Mouse (Mus musculus) stomach, embryonic 16.5 days (tissue): Measurements from ENCODE around the gene Olfr714. TPM values are rescaled to one million over a fixed set of nuclear protein-coding genes. Genes with fewer than 3 reads are reported as not detected.
"Not testable (repeated sequence)": the region's sequence is repeated elsewhere in the genome, so short reads cannot be mapped to it uniquely, and the experiment has no call there.

Experiments
- ATAC-seq: fragments of 200-750 bp; cut with Nextera tagmentation; 2 replicates; pipeline ENCODE4 v1.8.0; 2017; ENCODE audit warnings: moderate number of reproducible peaks, moderate TSS enrichment; ENCODE audit not compliant: insufficient read depth, low FRiP score
- H3K27ac ChIP-seq: fragments of 300-500 bp; sonication (generic); 2 replicates; pipeline ENCODE4 v1.5.1; 2014; ENCODE audit warnings: low read length
- H3K27me3 ChIP-seq: fragments of 300-500 bp; sonication (generic); 2 replicates; pipeline ENCODE4 v1.6.1; 2014; ENCODE audit warnings: low read length, control low read depth, mixed read lengths; ENCODE audit not compliant: control insufficient read depth, insufficient read depth
- H3K36me3 ChIP-seq: fragments of 300-500 bp; sonication (generic); 2 replicates; pipeline ENCODE4 v1.6.1; 2014; ENCODE audit warnings: low read length; ENCODE audit not compliant: control insufficient read depth, insufficient read depth
- H3K4me1 ChIP-seq: fragments of 300-500 bp; sonication (generic); 2 replicates; pipeline ENCODE4 v1.6.1; 2014; ENCODE audit warnings: low read length, control low read depth, mixed read lengths; ENCODE audit not compliant: control insufficient read depth, insufficient read depth
- H3K4me2 ChIP-seq: fragments of 300-500 bp; sonication (generic); 2 replicates; pipeline ENCODE4 v1.6.1; 2014; ENCODE audit warnings: low read depth, low read length, mixed read lengths
- H3K4me3 ChIP-seq: fragments of 300-500 bp; sonication (generic); replicated peaks from 2 replicates; pipeline ENCODE4 v1.5.1; 2014; ENCODE audit warnings: mild to moderate bottlenecking, low read length
- H3K9ac ChIP-seq: fragments of 300-500 bp; sonication (generic); 2 replicates; pipeline ENCODE4 v1.6.1; 2014; ENCODE audit warnings: low read length
- H3K9me3 ChIP-seq: fragments of 300-500 bp; sonication (generic); replicated peaks from 2 replicates; pipeline ENCODE4 v1.6.1; 2016; ENCODE audit warnings: low read length, control low read depth; ENCODE audit not compliant: control insufficient read depth
- WGBS: fragments of 180-500 bp; shearing (Covaris S2); extraction: QIAGEN DNeasy Blood & Tissue Kit; methylation state at CpG from one replicate; pipeline ENCODE4 v1.1.7; 2014; 5-methylcytosine and 5-hydroxymethylcytosine counted together
- polyA plus RNA-seq: library from polyadenylated mRNA; unstranded; fragments of >200 nt; fragmentation: Nextera tagmentation; extraction: Ambion mirVana; gene quantifications from 2 replicates; pipeline ENCODE4 v1.2.1, GENCODE M21; 2015

Olfr714 gene
- polyA plus RNA-seq, result not detected in 2 replicates

- Histone ChIP-seq H3K27ac (no peak within 1 kb of the TSS), H3K4me2 (no peak within 1 kb of the TSS), H3K27me3 (no peaks in the 10 kb centered on the region), H3K4me1 (no peaks in the 10 kb centered on the region), H3K36me3 (no peaks in the 10 kb centered on the region), H3K4me3 (no peak within 1 kb of the TSS), H3K9me3 (no peaks in the 10 kb centered on the region), H3K9ac (no peak within 1 kb of the TSS)
- no peak for ATAC-seq
- 85% methylated on average over 2 of the region's 2 CpGs for WGBS
Measured at GRCm38 (mm10) chr7:107070681-107071080, at the start of gene Olfr714. Gene Olfr714, plus strand, starts transcription at chr7:107070981.

GRCm38 (mm10) chr7:107030874-107031273 is 39.9 kb upstream of the Olfr714 start, which contains the start of gene Olfr713:
Gene Olfr713, plus strand, starts transcription at chr7:107031174.
- 81% methylated on average over 1 of the region's 1 CpGs for WGBS
- no peak within 1 kb of the TSS for H3K4me2 ChIP-seq
- ATAC-seq, result no peak; the same call in 1 of the 2 replicates
- H3K27me3 ChIP-seq, result no peaks in the 10 kb centered on the region
- H3K4me1 ChIP-seq, result no peaks in the 10 kb centered on the region
- H3K9ac ChIP-seq, result no peak within 1 kb of the TSS
- no peaks in the 10 kb centered on the region for H3K9me3 ChIP-seq
- H3K27ac ChIP-seq, result no peak within 1 kb of the TSS
- no peaks in the 10 kb centered on the region for H3K36me3 ChIP-seq
- no peak within 1 kb of the TSS for H3K4me3 ChIP-seq

- Histone ChIP-seq H3K4me1 (no peaks in the 10 kb centered on the region), H3K27ac (no peak overlapping the region), H3K4me3 (no peak overlapping the region), H3K4me2 (no peak overlapping the region), H3K9ac (no peak overlapping the region), H3K9me3 (no peaks in the 10 kb centered on the region), H3K27me3 (no peaks in the 10 kb centered on the region), H3K36me3 (no peaks in the 10 kb centered on the region)
- 71% methylated on average over 2 of the region's 2 CpGs for WGBS
- ATAC-seq, result no peak
Measured at GRCm38 (mm10) chr7:107039934-107040563, 30.7 kb upstream of the Olfr714 start.

- WGBS, result 78% methylated on average over 3 of the region's 3 CpGs
- H3K4me1 ChIP-seq, result no peaks in the 10 kb centered on the region
- no peaks in the 10 kb centered on the region for H3K9me3 ChIP-seq
- no peak overlapping the region for H3K4me2 ChIP-seq
- no peaks in the 10 kb centered on the region for H3K27me3 ChIP-seq
- H3K27ac ChIP-seq, result no peak overlapping the region
- no peaks in the 10 kb centered on the region for H3K36me3 ChIP-seq
- ATAC-seq, result no peak
- no peak overlapping the region for H3K9ac ChIP-seq
- H3K4me3 ChIP-seq, result no peak overlapping the region
Measured at GRCm38 (mm10) chr7:107043136-107043535, 27.6 kb upstream of the Olfr714 start.

- no peak overlapping the region for H3K27ac ChIP-seq
- H3K4me1 ChIP-seq, result no peaks in the 10 kb centered on the region
- H3K9me3 ChIP-seq, result no peaks in the 10 kb centered on the region
- no peaks in the 10 kb centered on the region for H3K27me3 ChIP-seq
- WGBS, result 68% methylated on average over 1 of the region's 1 CpGs
- no peak overlapping the region for H3K4me2 ChIP-seq
- H3K36me3 ChIP-seq, result no peaks in the 10 kb centered on the region
- H3K9ac ChIP-seq, result no peak overlapping the region
- ATAC-seq, result no peak
- H3K4me3 ChIP-seq, result no peak overlapping the region
Measured at GRCm38 (mm10) chr7:107044407-107044806, 26.4 kb upstream of the Olfr714 start.

DNA sequence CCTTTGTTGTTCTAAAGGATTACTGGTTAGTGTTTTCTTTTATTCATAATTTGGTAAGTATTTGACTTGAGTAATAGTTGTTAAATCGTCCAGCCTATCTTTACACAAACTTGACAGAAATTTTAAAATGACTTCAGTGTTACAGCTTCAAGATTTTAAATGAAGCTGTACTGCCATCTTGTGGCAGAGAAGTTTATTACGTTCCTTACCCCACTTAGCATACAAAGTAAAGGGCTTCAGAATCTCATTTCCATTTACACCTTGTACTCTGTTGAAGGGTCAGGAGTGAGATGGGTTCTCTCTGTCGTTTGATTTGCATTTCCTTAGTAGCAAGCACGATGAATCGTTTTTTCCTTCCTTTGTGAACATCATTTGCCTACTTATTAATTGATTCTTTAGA is 24.9 kb upstream of the Olfr714 start:
- H3K4me3 ChIP-seq, result no peak overlapping the region
- no peaks in the 10 kb centered on the region for H3K9me3 ChIP-seq
- no peaks in the 10 kb centered on the region for H3K27me3 ChIP-seq
- 2% methylated on average over 5 of the region's 5 CpGs for WGBS
- H3K36me3 ChIP-seq, result no peaks in the 10 kb centered on the region
- no peak overlapping the region for H3K9ac ChIP-seq
- H3K27ac ChIP-seq, result no peak overlapping the region
- ATAC-seq, result no peak
- H3K4me2 ChIP-seq, result no peak overlapping the region
- no peaks in the 10 kb centered on the region for H3K4me1 ChIP-seq

DNA sequence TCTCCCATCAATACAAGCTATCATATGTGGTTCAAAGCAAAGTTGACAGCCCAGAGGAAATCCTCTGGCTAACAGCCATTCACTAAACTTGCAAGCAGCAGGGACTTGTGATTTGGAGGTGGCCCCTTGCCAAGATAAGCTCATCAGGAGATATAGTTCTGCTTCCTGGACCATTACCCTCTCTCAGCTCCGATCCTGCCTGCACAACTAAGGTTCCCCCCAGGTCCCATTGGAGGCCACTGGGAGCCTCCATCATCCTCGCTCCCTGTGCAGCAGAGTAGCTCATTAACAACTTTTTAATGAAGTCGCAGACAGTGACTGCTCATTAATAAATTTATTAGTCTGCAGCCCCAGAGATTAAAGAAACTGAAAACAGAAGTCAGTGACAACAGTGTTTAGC is 23.2 kb upstream of the Olfr714 start:
- ATAC-seq, result no peak
- Histone ChIP-seq H3K9me3 (no peaks in the 10 kb centered on the region), H3K27ac (no peak overlapping the region), H3K36me3 (no peaks in the 10 kb centered on the region), H3K4me1 (no peaks in the 10 kb centered on the region), H3K4me3 (no peak overlapping the region), H3K9ac (no peak overlapping the region), H3K27me3 (no peaks in the 10 kb centered on the region), H3K4me2 (no peak overlapping the region)
- WGBS, result 41% methylated on average over 3 of the region's 3 CpGs

DNA sequence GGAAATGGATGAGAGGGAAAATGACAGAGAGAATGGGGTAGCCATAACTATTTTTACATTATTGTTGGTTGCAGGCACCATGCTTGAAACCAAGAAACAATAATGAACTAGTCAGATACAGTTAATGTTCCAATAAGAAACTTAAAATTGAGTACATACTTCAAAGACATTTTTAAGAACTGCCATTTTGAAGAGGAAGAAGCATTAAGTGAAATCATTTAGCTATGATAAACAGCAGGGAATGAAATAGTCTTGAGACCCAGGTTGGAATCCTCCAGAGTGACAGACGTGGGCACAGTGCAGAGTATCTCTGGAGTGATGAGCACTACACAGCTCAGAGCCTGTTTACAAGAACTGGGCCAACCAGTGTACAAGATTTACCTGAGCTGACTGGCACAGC is 22.1 kb downstream of the Olfr714 start, which contains the start of gene Olfr17:
Olfr17 (plus strand) TSS at position 301 of the 400 bp plus-strand sequence.
- H3K27me3 ChIP-seq, result no peaks in the 10 kb centered on the region
- ATAC-seq, result no peak
- WGBS, result 48% methylated on average over 1 of the region's 1 CpGs

DNA sequence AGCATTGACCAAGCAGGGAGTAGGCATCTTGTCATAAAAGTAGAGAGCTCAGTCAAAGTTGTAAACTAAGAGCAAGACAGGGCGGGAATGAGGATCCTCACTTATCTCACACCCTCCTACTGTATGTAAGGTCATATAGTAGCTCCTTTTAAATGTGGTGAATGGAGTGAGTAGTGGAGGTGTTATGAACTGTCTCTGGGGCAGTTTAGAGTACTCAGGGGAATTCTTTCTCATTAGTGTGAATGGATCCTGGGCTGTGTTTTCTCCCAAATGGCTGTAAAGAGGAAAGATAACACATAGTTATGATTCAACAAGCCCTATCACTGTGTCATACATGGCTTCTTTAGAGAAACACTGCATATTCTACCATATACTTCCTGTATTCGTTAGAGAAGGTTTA is 39.5 kb downstream of the Olfr714 start, which contains the start of gene Olfr715b:
Olfr715b (minus strand) TSS at position 101 of the 400 bp plus-strand sequence.
- H3K4me3 ChIP-seq, ATAC-seq, H3K9me3 ChIP-seq, H3K36me3 ChIP-seq, H3K9ac ChIP-seq, H3K4me1 ChIP-seq, H3K27ac ChIP-seq, H3K27me3 ChIP-seq, H3K4me2 ChIP-seq: not testable (repeated sequence)
- WGBS, result 84% methylated on average over 1 of the region's 2 CpGs

More for the DNA sequence above, 22.1 kb downstream of the Olfr714 start, which contains the start of gene Olfr17:
- Histone ChIP-seq H3K4me1 (no peaks in the 10 kb centered on the region), H3K9me3 (no peaks in the 10 kb centered on the region), H3K27ac (no peak within 1 kb of the TSS), H3K4me2 (no peak within 1 kb of the TSS), H3K9ac (no peak within 1 kb of the TSS), H3K4me3 (no peak within 1 kb of the TSS), H3K36me3 (no peaks in the 10 kb centered on the region)
